Mouse (Mus musculus): ENCODE measurements at regions not wholly inside any gene's neighbourhood (a gene's known extent, or its start where the extent isn't known, plus 50 kb on each side); places are given as distances from the start of the nearest gene placed in this dataset.

- Histone ChIP-seq H3K4me1 (ENCODE audit: control insufficient read depth, insufficient read depth, low read length) (no peaks in the 10 kb centered on the region), H3K27me3 (replicated peaks; ENCODE audit: control insufficient read depth, insufficient read depth, low read length) (no peaks in the 10 kb centered on the region), H3K36me3 (ENCODE audit: control insufficient read depth, insufficient read depth, low read length) (no peaks in the 10 kb centered on the region), H3K4me3 (ENCODE audit: insufficient read depth, low read depth, low read length) (no peak overlapping the region), H3K27ac (ENCODE audit: insufficient read depth, low read depth, low read length) (no peak overlapping the region)
- 85% methylated on average over 8 of the region's 8 CpGs for WGBS
- no peak for DNase-seq
- TF ChIP-seq CTCF (conservative IDR thresholded peaks at IDR 0.05; ENCODE audit: insufficient read depth, insufficient read length, low read depth, low read length) (no peak), POLR2A (IDR thresholded peaks at IDR 0.05; ENCODE audit: low read depth, low read length) (no peak)
These were observed 147.4 kb upstream of the Alcam start for GRCm38 (mm10) chr16:52601068-52601829.

GRCm38 (mm10) chr16:52598232-52598631 is 144.4 kb upstream of the Alcam start:
- DNase-seq = no peak
- TF ChIP-seq CTCF (conservative IDR thresholded peaks at IDR 0.05; ENCODE audit: insufficient read depth, insufficient read length, low read depth, low read length) (no peak), POLR2A (IDR thresholded peaks at IDR 0.05; ENCODE audit: low read depth, low read length) (no peak)
- Histone ChIP-seq H3K27me3 (replicated peaks; ENCODE audit: control insufficient read depth, insufficient read depth, low read length) (no peaks in the 10 kb centered on the region), H3K4me3 (ENCODE audit: insufficient read depth, low read depth, low read length) (no peak overlapping the region), H3K36me3 (ENCODE audit: control insufficient read depth, insufficient read depth, low read length) (no peaks in the 10 kb centered on the region), H3K27ac (ENCODE audit: insufficient read depth, low read depth, low read length) (no peak overlapping the region), H3K4me1 (ENCODE audit: control insufficient read depth, insufficient read depth, low read length) (no peaks in the 10 kb centered on the region)
- 38% methylated on average over 1 of the region's 1 CpGs for WGBS

- WGBS = 76% methylated on average over 7 of the region's 7 CpGs
- no peak overlapping the region for H3K27ac ChIP-seq (ENCODE audit: insufficient read depth, low read depth, low read length)
These were observed 143.3 kb upstream of the Alcam start for GRCm38 (mm10) chr16:52597181-52597580.

GRCm38 (mm10) chr16:52588291-52588781 is 134.5 kb upstream of the Alcam start:
- WGBS = 21% methylated on average over 1 of the region's 1 CpGs
- Histone ChIP-seq H3K4me1 (ENCODE audit: control insufficient read depth, insufficient read depth, low read length) (no peaks in the 10 kb centered on the region), H3K4me3 (ENCODE audit: insufficient read depth, low read depth, low read length) (no peak overlapping the region), H3K27me3 (replicated peaks; ENCODE audit: control insufficient read depth, insufficient read depth, low read length) (no peaks in the 10 kb centered on the region), H3K27ac (ENCODE audit: insufficient read depth, low read depth, low read length) (no peak overlapping the region), H3K36me3 (ENCODE audit: control insufficient read depth, insufficient read depth, low read length) (no peaks in the 10 kb centered on the region)
- TF ChIP-seq POLR2A (IDR thresholded peaks at IDR 0.05; ENCODE audit: low read depth, low read length) (no peak), CTCF (conservative IDR thresholded peaks at IDR 0.05; ENCODE audit: insufficient read depth, insufficient read length, low read depth, low read length) (no peak)
- DNase-seq = no peak

More at GRCm38 (mm10) chr16:52597181-52597580, 143.3 kb upstream of the Alcam start:
- Histone ChIP-seq H3K27me3 (replicated peaks; ENCODE audit: control insufficient read depth, insufficient read depth, low read length) (no peaks in the 10 kb centered on the region), H3K36me3 (ENCODE audit: control insufficient read depth, insufficient read depth, low read length) (no peaks in the 10 kb centered on the region), H3K4me1 (ENCODE audit: control insufficient read depth, insufficient read depth, low read length) (no peaks in the 10 kb centered on the region), H3K4me3 (ENCODE audit: insufficient read depth, low read depth, low read length) (no peak overlapping the region)
- TF ChIP-seq CTCF (conservative IDR thresholded peaks at IDR 0.05; ENCODE audit: insufficient read depth, insufficient read length, low read depth, low read length) (no peak), POLR2A (IDR thresholded peaks at IDR 0.05; ENCODE audit: low read depth, low read length) (no peak)
- no peak for DNase-seq

DNA sequence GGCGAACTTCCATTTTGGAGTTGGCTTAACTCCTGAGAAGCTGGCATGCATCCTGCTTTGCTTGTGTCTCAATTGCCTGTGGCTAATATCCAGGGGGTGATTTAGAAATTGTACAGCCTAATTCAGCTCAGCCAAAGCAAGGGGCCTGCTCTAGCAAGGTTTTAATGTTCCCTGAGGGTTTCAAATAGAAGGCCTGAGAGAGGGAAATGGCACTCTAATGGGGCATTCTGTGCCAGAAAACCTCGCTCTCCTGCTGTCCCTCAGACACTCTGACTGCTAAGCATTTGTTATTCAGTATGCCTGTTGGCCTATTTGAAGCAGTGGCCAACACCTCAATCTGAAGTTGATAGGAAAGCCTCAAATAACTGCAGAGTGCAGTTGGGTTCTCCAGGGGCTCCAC is 115.2 kb upstream of the Alcam start:
- peak; percentile 1 for DNase-seq
- Histone ChIP-seq H3K36me3 (ENCODE audit: control insufficient read depth, insufficient read depth, low read length) (no peaks in the 10 kb centered on the region), H3K4me3 (ENCODE audit: insufficient read depth, low read depth, low read length) (no peak overlapping the region), H3K4me1 (ENCODE audit: control insufficient read depth, insufficient read depth, low read length) (no peaks in the 10 kb centered on the region), H3K27ac (ENCODE audit: insufficient read depth, low read depth, low read length) (no peak overlapping the region), H3K27me3 (replicated peaks; ENCODE audit: control insufficient read depth, insufficient read depth, low read length) (no peaks in the 10 kb centered on the region)
- TF ChIP-seq CTCF (conservative IDR thresholded peaks at IDR 0.05; ENCODE audit: insufficient read depth, insufficient read length, low read depth, low read length) (no peak), POLR2A (IDR thresholded peaks at IDR 0.05; ENCODE audit: low read depth, low read length) (no peak)
- 84% methylated on average over 2 of the region's 2 CpGs for WGBS

DNA sequence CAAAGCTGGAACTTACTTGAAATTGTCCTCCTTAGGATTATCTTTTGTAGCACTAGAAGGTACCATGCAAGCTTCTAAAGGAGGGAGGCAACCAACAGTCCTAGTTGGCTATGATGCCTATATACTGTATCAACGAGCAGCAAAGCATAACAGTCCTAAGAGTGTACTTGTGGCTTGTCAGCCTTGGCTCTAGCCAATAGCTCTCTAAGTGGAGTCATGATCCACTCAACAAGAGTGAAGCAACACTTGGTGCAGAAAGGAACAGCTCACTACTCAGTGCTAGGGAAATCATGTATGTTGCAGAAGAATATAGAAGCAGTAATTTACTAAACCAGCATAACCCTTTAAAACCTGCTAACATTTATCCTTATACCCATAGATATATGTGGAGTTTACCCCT is 82.4 kb upstream of the Alcam start:
- TF ChIP-seq CTCF (conservative IDR thresholded peaks at IDR 0.05; ENCODE audit: insufficient read depth, insufficient read length, low read depth, low read length) (no peak), POLR2A (IDR thresholded peaks at IDR 0.05; ENCODE audit: low read depth, low read length) (no peak)
- Histone ChIP-seq H3K27me3 (replicated peaks; ENCODE audit: control insufficient read depth, insufficient read depth, low read length) (no peaks in the 10 kb centered on the region; the same call in 1 of the 2 replicates), H3K4me3 (ENCODE audit: insufficient read depth, low read depth, low read length) (no peak overlapping the region), H3K27ac (ENCODE audit: insufficient read depth, low read depth, low read length) (no peak overlapping the region), H3K4me1 (ENCODE audit: control insufficient read depth, insufficient read depth, low read length) (no peaks in the 10 kb centered on the region), H3K36me3 (ENCODE audit: control insufficient read depth, insufficient read depth, low read length) (no peaks in the 10 kb centered on the region)
- no peak for DNase-seq
- 88% methylated on average over 1 of the region's 1 CpGs for WGBS

GRCm38 (mm10) chr16:52534601-52535000 is 80.7 kb upstream of the Alcam start:
- Histone ChIP-seq H3K4me3 (ENCODE audit: insufficient read depth, low read depth, low read length) (no peak overlapping the region), H3K27me3 (replicated peaks; ENCODE audit: control insufficient read depth, insufficient read depth, low read length) (no peaks in the 10 kb centered on the region), H3K27ac (ENCODE audit: insufficient read depth, low read depth, low read length) (no peak overlapping the region), H3K4me1 (ENCODE audit: control insufficient read depth, insufficient read depth, low read length) (no peaks in the 10 kb centered on the region), H3K36me3 (ENCODE audit: control insufficient read depth, insufficient read depth, low read length) (no peaks in the 10 kb centered on the region)
- no peak for DNase-seq
- WGBS = 80% methylated on average over 1 of the region's 1 CpGs
- TF ChIP-seq POLR2A (IDR thresholded peaks at IDR 0.05; ENCODE audit: low read depth, low read length) = no peak
- TF ChIP-seq CTCF (conservative IDR thresholded peaks at IDR 0.05; ENCODE audit: insufficient read depth, insufficient read length, low read depth, low read length) = no peak
